Mouse (Mus musculus) erythroid progenitor cell, adult 5-6 weeks (primary cell): ENCODE results near the gene Zmym3. TPM values are rescaled to one million over a fixed set of nuclear protein-coding genes. Genes with fewer than 3 reads are reported as not detected.

Experiments used
- ATAC-seq: replicated peaks from 2 replicates; pipeline ENCODE4 v1.8.0; 2016; ENCODE audit warnings: moderate number of reproducible peaks, mild to moderate bottlenecking, moderate TSS enrichment, inconsistent platforms; ENCODE audit not compliant: poor library complexity, low FRiP score, severe bottlenecking
- total RNA-seq, 2 experiments: library from RNA; stranded (forward) in 1 of 2; stranded (reverse) in 1 of 2; fragments of 150-400 nt in 1 of 2; fragments of 186-747, 209-891 nt in 1 of 2; gene quantifications; 2 replicates each; pipeline versions ENCODE4 v1.2.3 to v1.2.4; 2015 to 2017; ENCODE audit warnings: low replicate concordance in 2 of 2

Zmym3 gene
- 1.3 and 4.3 TPM in 2 replicates for total RNA-seq (2015; ENCODE audit: low replicate concordance)
- 2.2 and 2.3 TPM in 2 replicates for total RNA-seq (2017; ENCODE audit: low replicate concordance)

DNA sequence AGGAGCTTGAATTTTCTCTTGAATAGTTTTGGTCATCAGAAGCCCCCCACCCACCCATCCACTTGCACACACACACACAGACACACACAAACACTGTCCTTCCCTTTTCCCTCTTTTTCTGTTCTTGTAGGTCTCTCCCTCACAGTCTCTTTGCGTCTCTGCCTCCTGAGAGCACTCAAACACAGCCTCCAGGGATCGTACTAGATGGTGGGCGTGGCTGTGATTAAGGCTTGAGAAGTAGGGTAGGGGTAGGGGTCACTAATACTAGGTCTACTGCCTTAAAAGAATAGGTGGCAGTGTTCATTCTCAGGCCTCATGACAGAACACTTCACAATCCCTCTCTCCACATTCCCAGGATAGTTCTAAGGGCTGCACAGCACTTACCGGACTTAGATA lies at the start of gene Zmym3:
Zmym3 (minus strand) TSS at position 150 of the 396 bp plus-strand sequence.
- no peak for ATAC-seq

- ATAC-seq, result no peak
Observed at GRCm38 (mm10) chrX:101451591-101451990, 30.9 kb upstream of the Zmym3 start.

DNA sequence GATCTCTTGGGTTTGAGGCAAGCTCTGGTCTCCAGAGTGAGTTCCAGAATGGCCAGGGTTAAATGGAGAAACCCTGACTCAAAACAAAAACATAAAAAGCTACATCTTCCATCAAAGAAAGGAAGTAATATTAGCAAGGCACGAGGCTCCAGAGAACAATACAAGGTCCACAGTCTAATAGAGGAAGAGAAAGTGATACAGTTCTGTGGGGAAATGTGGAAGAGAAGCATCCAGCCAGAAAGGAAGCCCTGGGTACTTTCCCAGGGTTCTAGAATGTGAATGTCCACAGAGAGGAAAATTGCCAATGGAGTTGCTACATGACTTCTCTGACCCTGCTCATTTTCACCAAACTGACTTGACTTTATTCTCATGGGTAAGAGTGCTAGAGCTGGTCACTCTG lies 30.5 kb upstream of the Zmym3 start:
- ATAC-seq, result no peak

- no peak for ATAC-seq
Observed at GRCm38 (mm10) chrX:101448886-101449475, 28.3 kb upstream of the Zmym3 start, which contains the start of gene Itgb1bp2. TSS of gene Itgb1bp2 (plus strand) at chrX:101449088.

- peak; percentile 35 for ATAC-seq
Observed at GRCm38 (mm10) chrX:101429976-101430375, 9.3 kb upstream of the Zmym3 start.

- peak; percentile 97 for ATAC-seq
Observed at GRCm38 (mm10) chrX:101429142-101429949, 8.7 kb upstream of the Zmym3 start, which contains the start of gene Nono. TSS of gene Nono (plus strand) at chrX:101429318.

GRCm38 (mm10) chrX:101428785-101429141 lies 8.1 kb upstream of the Zmym3 start:
- peak; percentile 8; the same call in 1 of the 2 replicates for ATAC-seq

- ATAC-seq, result no peak
Observed at GRCm38 (mm10) chrX:101427774-101428173, 7.1 kb upstream of the Zmym3 start.

DNA sequence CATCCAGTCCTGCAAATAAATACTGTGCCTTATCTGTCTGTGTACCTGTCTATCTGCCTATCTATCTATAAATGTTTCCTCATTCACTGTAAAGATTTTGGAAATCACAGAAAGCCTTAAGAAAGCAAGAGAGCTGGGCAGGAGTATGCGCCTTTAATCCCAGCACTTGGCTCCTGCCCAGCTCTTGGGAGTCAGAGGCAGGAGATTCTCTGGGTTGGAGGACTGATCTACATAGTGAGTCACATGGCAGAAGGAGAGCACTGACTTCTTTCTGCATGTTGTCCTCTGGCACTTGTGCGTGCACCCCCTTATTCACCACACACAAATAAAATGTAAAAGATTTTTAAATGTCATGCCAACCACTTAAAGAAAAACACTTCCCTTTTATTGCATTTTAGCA lies 2.8 kb upstream of the Zmym3 start:
- no peak for ATAC-seq

DNA sequence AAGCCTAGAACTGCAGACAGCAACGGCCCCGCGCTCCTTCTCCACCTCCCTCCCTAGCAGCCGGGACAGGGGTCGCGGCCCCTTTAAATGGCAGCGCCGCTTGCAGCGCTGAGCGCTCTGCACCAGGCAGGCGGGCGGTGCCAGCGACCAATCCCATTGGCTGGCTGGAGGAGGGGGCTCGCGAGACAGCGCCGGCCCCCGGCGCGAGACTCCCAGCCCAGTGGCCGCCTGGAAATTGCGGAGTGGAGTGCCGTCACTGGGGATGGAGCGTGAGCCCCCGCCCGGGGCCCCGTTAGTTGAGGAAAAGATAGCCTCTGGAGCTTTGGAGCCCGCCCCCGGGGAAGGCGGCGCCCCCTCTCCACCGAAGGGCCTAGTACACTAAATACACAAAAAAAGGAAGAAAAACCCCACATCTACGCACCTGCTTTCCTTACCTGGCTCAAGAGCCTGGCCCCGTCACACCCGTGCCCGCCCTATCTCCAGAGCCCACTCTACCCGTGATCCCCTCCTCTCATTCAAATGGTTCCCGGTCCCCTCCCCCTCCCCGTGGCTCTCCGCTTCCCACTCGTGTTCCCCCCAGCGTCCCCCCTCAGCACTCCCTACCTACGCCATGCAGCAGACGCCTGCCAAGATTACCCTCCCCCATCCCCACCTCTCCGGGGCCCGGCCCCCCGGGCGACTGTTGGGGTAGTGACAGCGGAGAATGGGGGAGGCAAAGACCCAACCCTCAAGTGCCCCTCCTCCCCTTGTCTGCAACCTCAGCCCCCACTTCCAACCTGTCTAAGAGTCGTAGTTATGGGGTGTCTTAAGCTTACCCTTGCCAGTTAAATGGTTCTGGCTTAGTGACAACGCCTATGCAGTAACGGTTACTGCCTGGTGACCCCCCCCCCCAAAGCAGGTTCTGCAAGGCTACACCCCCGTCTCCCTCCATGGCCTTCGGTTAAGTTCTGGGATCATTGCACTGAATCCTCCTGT lies 637 bp downstream of the Zmym3 start:
- ATAC-seq, result peak; percentile 94

DNA sequence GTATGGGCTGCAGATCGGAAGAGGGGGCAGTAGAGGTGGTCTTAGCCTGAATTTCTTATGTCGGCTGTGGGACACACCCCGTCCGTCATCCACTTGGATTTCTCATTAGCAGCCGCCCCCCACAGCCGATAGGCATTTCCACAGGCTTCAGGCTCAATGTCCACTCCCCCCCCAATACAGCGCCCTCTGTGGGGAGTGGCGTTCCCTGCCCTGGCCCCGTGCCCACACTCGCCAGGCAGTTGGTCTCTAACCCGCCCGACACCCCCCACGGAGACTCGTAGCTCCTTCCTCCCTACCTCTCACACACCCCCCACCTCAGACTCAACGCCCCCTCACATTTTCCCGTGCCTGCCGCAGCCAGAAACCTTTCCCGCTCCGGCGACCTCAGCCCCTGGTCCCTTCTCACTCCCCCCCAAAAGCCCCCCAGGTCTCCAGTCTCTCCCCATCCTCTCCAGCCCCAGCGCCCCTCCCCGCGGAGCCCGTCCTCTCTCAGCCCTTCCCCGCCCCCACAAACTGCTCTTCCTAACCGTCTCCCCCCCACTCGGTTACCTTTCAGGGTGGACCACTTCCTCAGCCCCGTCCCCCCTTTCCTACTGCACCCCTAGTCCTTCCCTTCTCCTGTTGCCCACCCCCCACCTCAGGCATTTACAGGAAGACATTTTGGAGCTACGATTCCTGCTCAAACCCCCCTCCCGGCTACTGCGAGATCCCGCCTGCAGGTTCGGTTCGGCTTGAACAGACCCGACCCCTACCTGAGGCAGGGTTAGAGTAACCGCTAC lies 1.5 kb downstream of the Zmym3 start:
- ATAC-seq, result no peak

- no peak for ATAC-seq
Observed at GRCm38 (mm10) chrX:101396459-101396858, 24.2 kb downstream of the Zmym3 start.

GRCm38 (mm10) chrX:101394341-101394740 lies 26.3 kb downstream of the Zmym3 start:
- ATAC-seq, result no peak

GRCm38 (mm10) chrX:101388866-101389537 lies 31.6 kb downstream of the Zmym3 start:
- ATAC-seq, result no peak

DNA sequence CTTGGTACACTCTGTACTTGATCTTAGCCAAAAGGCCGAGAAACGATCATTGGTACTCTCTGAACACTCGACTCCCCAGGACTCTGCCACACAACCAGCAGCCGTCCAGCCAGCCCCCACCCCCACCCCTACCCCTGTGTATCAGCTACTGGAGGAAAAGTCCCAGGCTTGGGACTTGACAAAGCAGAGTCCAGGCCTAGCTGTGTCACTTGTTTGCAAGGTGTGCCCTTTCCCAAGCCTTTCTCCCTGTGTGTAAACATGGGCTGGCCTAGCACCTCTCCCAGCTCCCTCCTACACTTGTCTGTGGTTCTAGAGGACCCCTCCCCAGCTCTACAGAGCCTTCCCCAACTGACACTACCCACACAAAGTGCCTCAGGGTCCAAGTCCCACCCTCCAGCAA lies 34.4 kb downstream of the Zmym3 start:
- ATAC-seq, result no peak

GRCm38 (mm10) chrX:101384439-101385137 lies 36.1 kb downstream of the Zmym3 start:
- ATAC-seq, result no peak

GRCm38 (mm10) chrX:101383455-101383854 lies 37.2 kb downstream of the Zmym3 start:
- ATAC-seq, result no peak

- ATAC-seq, result no peak
Observed at GRCm38 (mm10) chrX:101379744-101380143, 40.9 kb downstream of the Zmym3 start.
